Mouse (Mus musculus) midbrain, postnatal 0 days (tissue): ENCODE data around the gene Zfp276. TPM values are rescaled to one million over a fixed set of nuclear protein-coding genes. Genes with fewer than 3 reads are reported as not detected.
A peak's percentile ranks its signal among the peaks of the same experiment; 100 is the strongest.
"Not testable (repeated sequence)": the region's sequence is repeated elsewhere in the genome, so short reads cannot be mapped to it uniquely, and the experiment has no call there.

Experiments
- ATAC-seq: fragments of 200-750 bp; cut with Nextera tagmentation; 2 replicates; pipeline ENCODE4 v1.8.0; 2017; ENCODE audit warnings: moderate number of reproducible peaks, mild to moderate bottlenecking, moderate TSS enrichment, moderate library complexity; ENCODE audit not compliant: low FRiP score
- DNase-seq: peaks from one replicate; pipeline ENCODE4 v3.0.0-alpha.2; 2015; ENCODE audit warnings: low spot score
- H3K27ac ChIP-seq: fragments of 300-500 bp; sonication (generic); 2 replicates; pipeline ENCODE4 v1.5.1; 2014; ENCODE audit warnings: low read depth, mild to moderate bottlenecking, low read length, mixed read lengths
- H3K27me3 ChIP-seq: fragments of 300-500 bp; sonication (generic); 2 replicates; pipeline ENCODE4 v1.6.1; 2014; ENCODE audit warnings: low read length, control low read depth, mixed read lengths; ENCODE audit not compliant: insufficient read depth
- H3K36me3 ChIP-seq: fragments of 300-500 bp; sonication (generic); 2 replicates; pipeline ENCODE4 v1.6.1; 2014; ENCODE audit warnings: low read length, control low read depth, mixed read lengths; ENCODE audit not compliant: insufficient read depth
- H3K4me1 ChIP-seq: fragments of 300-500 bp; sonication (generic); 2 replicates; pipeline ENCODE4 v1.6.1; 2014; ENCODE audit warnings: mild to moderate bottlenecking, control low read depth, antibody characterized with exemption, low read length, mixed read lengths; ENCODE audit not compliant: insufficient read depth
- H3K4me2 ChIP-seq: fragments of 300-500 bp; sonication (generic); 2 replicates; pipeline ENCODE4 v1.6.1; 2014; ENCODE audit warnings: low read depth, mild to moderate bottlenecking, low read length, mixed read lengths; ENCODE audit not compliant: poor library complexity, severe bottlenecking
- H3K4me3 ChIP-seq: fragments of 300-500 bp; sonication (generic); 2 replicates; pipeline ENCODE4 v1.5.1; 2014; ENCODE audit warnings: low read depth, mild to moderate bottlenecking, low read length, moderate library complexity
- H3K9ac ChIP-seq: fragments of 300-500 bp; sonication (generic); replicated peaks from 2 replicates; pipeline ENCODE4 v1.6.1; 2014; ENCODE audit warnings: mild to moderate bottlenecking, low read length, moderate library complexity, mixed read lengths; ENCODE audit not compliant: poor library complexity, severe bottlenecking
- H3K9me3 ChIP-seq: fragments of 300-500 bp; sonication (generic); 2 replicates; pipeline ENCODE4 v1.6.1; 2016; ENCODE audit warnings: low read length, control low read depth
- CTCF ChIP-seq: IDR thresholded peaks from 2 replicates; pipeline ENCODE4 v1.5.1; 2016; ENCODE audit warnings: antibody characterized with exemption, mild to moderate bottlenecking
- WGBS: fragments of 180-500 bp; shearing (Covaris S2); extraction: QIAGEN DNeasy Blood & Tissue Kit; methylation state at CpG from one replicate; pipeline ENCODE4 v1.1.7; 2014; 5-methylcytosine and 5-hydroxymethylcytosine counted together
- polyA plus RNA-seq: library from polyadenylated mRNA; unstranded; fragments of >200 nt; fragmentation: Nextera tagmentation; extraction: Ambion mirVana; gene quantifications from 2 replicates; pipeline ENCODE4 v1.2.1, GENCODE M21; 2015
- total RNA-seq: library from RNA; depleted of rRNA; stranded (reverse); fragments of >200 nt; gene quantifications from 2 replicates; pipeline ENCODE4 v1.2.3, GENCODE M21; 2014

The Zfp276 gene
- total and polyA plus RNA-seq, 2 experiments from 2014 or later = 15.4 to 37.9 TPM

DNA sequence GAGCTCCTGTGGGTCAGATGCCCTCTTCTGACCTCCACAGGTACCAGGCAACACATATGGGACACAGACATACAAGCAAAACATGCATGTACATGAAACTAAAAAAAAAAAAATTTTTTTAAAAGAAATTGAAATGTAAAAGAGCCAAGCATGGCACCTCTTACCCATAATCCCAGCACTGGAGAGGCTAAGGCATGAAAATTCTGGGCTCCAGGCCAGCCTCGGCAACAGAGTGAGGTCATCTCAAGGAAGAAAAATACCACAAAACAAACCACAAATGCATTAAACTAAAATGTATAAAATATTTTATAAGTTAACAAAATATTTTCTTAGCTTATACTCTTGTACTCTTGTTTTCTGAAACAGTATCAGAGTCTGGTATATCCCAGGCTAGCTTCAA, 33.1 kb upstream of the Zfp276 start:
- no peaks in the 10 kb centered on the region for H3K9me3 ChIP-seq

DNA sequence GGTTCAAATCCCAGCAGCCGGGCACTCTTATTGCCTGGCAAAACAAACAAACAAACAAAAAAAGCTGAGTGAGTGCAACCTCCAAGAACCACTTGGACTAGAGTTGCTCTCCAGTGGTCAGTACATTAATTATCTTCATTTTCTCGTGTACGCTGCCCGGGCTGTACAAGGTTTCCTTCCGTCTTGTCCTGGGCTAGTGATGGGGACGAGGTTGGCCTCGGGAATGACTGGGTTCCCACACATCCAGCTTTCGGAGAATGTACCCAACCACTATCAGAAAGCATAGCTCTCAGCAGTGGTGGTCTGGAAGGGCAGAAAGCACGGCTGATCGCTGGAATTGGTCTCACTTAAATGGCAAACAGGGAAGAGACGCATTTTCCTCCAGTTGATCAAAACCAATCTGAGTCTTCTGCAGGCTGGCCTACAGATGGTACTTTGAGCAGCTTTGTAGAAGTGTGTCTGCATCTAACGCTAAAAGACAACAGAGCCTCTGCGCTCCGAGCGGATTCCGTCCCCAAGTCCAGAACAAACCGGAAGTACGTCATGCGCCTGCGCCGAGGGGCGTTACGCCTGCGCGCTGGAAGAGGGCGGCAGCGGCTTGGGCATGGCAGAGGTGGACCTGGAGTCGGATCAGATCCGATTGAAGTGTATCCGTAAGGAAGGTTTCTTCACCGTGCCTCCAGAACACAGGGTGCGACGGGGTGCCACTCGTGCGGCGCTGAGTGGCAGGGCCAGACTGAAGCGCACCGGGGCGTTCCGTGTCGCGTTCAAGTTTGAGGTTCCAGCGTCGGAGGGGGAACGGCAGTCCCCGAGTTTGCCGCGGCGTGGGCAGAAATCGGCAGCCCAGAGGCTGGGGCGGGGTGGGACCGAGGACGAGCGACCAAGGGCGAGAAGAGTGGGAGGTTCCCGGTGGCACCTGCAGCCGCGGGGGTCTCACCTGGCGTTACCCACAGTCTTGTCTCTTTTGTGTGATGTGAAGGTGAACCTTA, 29.4 kb upstream of the Zfp276 start, which contains the start of gene Cdk10:
Gene Cdk10, plus strand, starts transcription at position 565 of the 989 bp plus-strand sequence.
- peak within 1 kb of the TSS; percentile 74 for H3K4me3 ChIP-seq
- ATAC-seq = peak; percentile 89

More for the DNA sequence above, 33.1 kb upstream of the Zfp276 start:
- ATAC-seq (no peak), DNase-seq (no peak)
- TF ChIP-seq CTCF = no peak
- H3K4me2 ChIP-seq = no peak overlapping the region
- no peak overlapping the region for H3K4me3 ChIP-seq
- H3K36me3 ChIP-seq = no peaks in the 10 kb centered on the region
- no peak overlapping the region for H3K9ac ChIP-seq
- H3K27me3 ChIP-seq = no peaks in the 10 kb centered on the region
- WGBS = 88% methylated on average over 1 of the region's 1 CpGs
- H3K27ac ChIP-seq = no peak overlapping the region
- H3K4me1 ChIP-seq = 0 out of 2 replicates have a peak, but pooled peaks cover 3% of the 10 kb centered on the region

DNA sequence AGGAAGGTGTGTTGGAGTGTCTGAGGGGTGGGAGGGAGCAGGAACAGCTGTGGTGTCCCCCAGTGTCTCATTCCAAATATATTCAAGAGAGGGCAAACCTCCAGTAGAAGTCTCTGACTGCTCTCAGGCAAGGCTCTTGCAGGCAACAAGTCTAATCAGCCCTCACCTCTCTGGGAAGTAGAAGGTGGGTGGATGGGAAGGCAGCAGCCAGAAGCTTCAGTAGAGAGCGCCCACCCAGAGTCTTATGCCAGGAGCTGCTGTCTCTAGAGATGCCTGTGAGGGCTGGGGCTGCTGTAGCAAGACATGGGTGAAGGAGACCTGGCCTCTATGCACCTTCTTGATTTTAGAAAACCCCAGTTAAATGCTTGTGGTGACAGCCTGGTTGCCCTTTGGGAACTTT, 25.6 kb upstream of the Zfp276 start:
- Histone ChIP-seq H3K27ac (no peak overlapping the region), H3K4me3 (no peak overlapping the region), H3K4me2 (no peak overlapping the region), H3K4me1 (0 out of 2 replicates have a peak, but pooled peaks cover 3% of the 10 kb centered on the region), H3K9me3 (no peaks in the 10 kb centered on the region), H3K9ac (no peak overlapping the region), H3K27me3 (no peaks in the 10 kb centered on the region), H3K36me3 (peaks cover 8% of the 10 kb centered on the region)
- TF ChIP-seq CTCF = no peak
- ATAC-seq = no peak
- no peak for DNase-seq
- WGBS = 100% methylated on average over 1 of the region's 1 CpGs

More for the DNA sequence above, 29.4 kb upstream of the Zfp276 start, which contains the start of gene Cdk10:
- DNase-seq = peak; percentile 96
- no peak for TF ChIP-seq CTCF
- H3K27me3 ChIP-seq = no peaks in the 10 kb centered on the region
- WGBS = 3% methylated on average over 59 of the region's 59 CpGs
- no peaks in the 10 kb centered on the region for H3K9me3 ChIP-seq
- H3K4me1 ChIP-seq = 0 out of 2 replicates have a peak, but pooled peaks cover 3% of the 10 kb centered on the region
- peak within 1 kb of the TSS; percentile 92 for H3K27ac ChIP-seq
- H3K9ac ChIP-seq = peak within 1 kb of the TSS; percentile 89
- H3K4me2 ChIP-seq = peak within 1 kb of the TSS; percentile 87
- peaks cover 8% of the 10 kb centered on the region for H3K36me3 ChIP-seq

DNA sequence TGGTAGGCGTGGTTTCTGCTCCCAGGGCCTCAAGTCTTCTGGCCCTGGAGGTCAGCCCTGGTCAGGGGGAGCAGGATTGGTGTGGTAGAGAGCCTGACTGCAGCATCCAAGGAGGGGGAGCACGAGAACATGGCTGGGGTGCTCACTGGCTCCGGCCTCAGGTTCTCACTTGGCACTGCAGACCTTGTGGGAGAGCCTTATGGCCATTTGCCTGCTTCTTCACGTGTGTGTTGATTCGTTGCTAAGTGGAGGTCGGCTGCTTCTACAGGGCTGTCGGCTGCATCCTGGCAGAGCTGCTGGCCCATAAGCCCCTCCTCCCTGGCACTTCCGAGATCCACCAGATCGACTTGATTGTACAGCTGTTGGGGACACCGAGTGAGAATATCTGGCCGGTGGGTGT, 23.7 kb upstream of the Zfp276 start:
- H3K36me3 ChIP-seq, DNase-seq, H3K27ac ChIP-seq, H3K27me3 ChIP-seq, H3K9me3 ChIP-seq, H3K9ac ChIP-seq, ATAC-seq, H3K4me1 ChIP-seq, H3K4me2 ChIP-seq, H3K4me3 ChIP-seq: not testable (repeated sequence)
- 85% methylated on average over 9 of the region's 11 CpGs for WGBS

DNA sequence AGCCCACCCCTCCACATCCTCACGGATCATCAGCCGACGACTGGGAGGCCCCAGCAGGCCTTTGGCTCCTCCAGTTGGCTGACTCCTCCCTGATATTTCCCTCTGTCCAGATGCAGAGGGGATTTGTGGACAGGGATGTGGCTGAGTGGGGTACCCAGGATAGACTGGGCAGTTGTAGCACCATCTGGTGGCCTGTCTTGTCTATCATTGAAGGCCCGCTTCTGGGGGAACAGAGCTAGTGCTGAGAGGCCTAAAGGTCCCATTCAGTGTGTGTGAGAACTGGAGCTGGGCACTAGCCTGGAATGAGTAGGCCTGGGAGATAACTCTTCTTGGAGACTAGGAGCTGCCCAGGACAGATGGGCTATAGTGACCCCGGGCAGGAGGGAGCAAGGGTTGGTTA, 22.3 kb upstream of the Zfp276 start:
- no peaks in the 10 kb centered on the region for H3K27me3 ChIP-seq
- peaks cover 5% of the 10 kb centered on the region; the same call in 1 of the 2 replicates for H3K4me1 ChIP-seq
- 62% methylated on average over 5 of the region's 5 CpGs for WGBS
- H3K4me3 ChIP-seq = no peak overlapping the region
- TF ChIP-seq CTCF = peak; percentile 64
- H3K4me2 ChIP-seq = no peak overlapping the region
- H3K9ac ChIP-seq = no peak overlapping the region
- no peaks in the 10 kb centered on the region for H3K9me3 ChIP-seq
- no peak overlapping the region for H3K27ac ChIP-seq
- DNase-seq (peak; percentile 22), ATAC-seq (no peak)
- peaks cover 8% of the 10 kb centered on the region for H3K36me3 ChIP-seq

DNA sequence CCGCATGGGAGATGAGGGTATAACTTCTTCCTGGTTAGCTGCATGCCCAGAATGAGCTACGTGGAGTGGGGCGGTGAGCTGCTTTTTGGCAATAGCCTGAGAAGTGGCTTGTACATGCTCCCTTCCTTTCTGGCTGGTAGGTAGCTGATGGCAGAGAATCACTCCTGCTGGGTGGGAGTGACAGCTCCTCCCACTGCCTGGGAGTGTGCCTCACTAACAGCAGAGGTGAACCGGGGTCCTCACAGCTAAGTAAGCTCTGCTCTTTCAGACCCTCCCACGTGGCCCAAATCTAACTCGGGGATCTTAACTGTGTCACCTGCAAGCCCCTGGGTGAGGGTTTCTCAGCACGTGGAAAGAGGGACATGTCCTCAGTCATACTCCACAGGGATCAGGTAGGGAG, 21.4 kb upstream of the Zfp276 start:
- ATAC-seq (no peak), DNase-seq (no peak)
- WGBS = 52% methylated on average over 7 of the region's 7 CpGs
- H3K9me3 ChIP-seq = no peaks in the 10 kb centered on the region
- peaks cover 7% of the 10 kb centered on the region; the same call in 1 of the 2 replicates for H3K36me3 ChIP-seq
- no peaks in the 10 kb centered on the region for H3K27me3 ChIP-seq
- H3K4me1 ChIP-seq = peaks cover 5% of the 10 kb centered on the region; the same call in 1 of the 2 replicates
- H3K4me2 ChIP-seq = no peak overlapping the region
- TF ChIP-seq CTCF = no peak
- no peak overlapping the region for H3K27ac ChIP-seq
- no peak overlapping the region for H3K4me3 ChIP-seq
- H3K9ac ChIP-seq = no peak overlapping the region
